Mouse (Mus musculus): ENCODE data around the gene Umps. TPM values are rescaled to one million over a fixed set of nuclear protein-coding genes. Genes with fewer than 3 reads are reported as not detected.

Umps gene
- polyA plus RNA-seq (2015; fragmentation: Nextera tagmentation; extraction: Ambion mirVana): 16.7 and 18.6 TPM in 2 replicates

DNA sequence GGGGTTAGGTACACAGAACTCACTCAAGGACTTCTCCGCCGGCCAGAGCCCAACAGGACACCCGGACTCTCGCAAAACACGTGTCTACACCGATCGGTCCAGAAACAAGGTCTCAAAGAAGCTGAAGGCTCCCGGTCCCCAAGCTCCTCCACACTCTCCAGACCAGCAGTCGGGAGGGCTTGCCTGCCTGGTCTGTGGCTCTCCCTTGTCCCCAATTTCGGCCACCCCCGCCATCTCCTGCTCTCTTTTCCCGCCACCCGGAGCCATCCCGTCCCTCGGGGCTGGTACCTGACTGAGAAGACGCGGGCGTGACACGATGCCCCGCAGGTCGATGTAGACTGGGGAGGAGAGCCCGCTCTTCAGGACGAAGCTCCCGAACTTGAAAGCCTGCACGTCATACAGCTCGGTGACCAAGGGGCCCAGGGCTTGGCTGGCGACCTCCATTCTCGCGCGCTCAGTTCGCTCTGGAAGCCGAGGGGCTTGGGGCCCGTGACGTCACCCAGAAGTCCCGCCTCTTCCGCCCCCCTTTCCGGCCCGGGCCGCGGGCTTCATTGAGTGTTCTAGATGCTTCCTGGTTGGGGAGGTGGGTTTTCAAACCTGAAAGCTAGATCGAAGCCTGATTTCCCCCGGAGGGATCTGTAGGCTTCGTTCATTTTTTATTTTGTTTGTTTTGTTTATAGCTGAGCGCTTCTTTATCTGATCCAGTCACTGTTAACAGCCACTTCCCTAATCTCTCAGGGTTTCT lies at the start of gene Umps:
TSS of gene Umps (minus strand) at position 501 of the 745 bp plus-strand sequence.
- Histone ChIP-seq H3K27me3 (ENCODE audit: insufficient read depth, low read length) (no peaks in the 10 kb centered on the region), H3K27ac (ENCODE audit: low read depth) (peak within 1 kb of the TSS; percentile 73), H3K9ac (replicated peaks) (peak within 1 kb of the TSS; percentile 76), H3K9me3 (ENCODE audit: low read length) (no peaks in the 10 kb centered on the region), H3K4me3 (ENCODE audit: low read depth, low read length) (peak within 1 kb of the TSS; percentile 89), H3K4me1 (ENCODE audit: insufficient read depth) (peaks cover 15% of the 10 kb centered on the region), H3K36me3 (replicated peaks; ENCODE audit: insufficient read depth, low read length) (peaks cover 14% of the 10 kb centered on the region), H3K4me2 (ENCODE audit: low read depth, low read length) (peak within 1 kb of the TSS; percentile 91)
- peak; percentile 86 for ATAC-seq
- TF ChIP-seq EP300 (IDR thresholded peaks at IDR 0.05; ENCODE audit: low read depth): no peak
- TF ChIP-seq CTCF (IDR thresholded peaks at IDR 0.05; ENCODE audit: low read depth): no peak
- 1% methylated on average over 44 of the region's 44 CpGs for WGBS (ENCODE audit: insufficient replicate concordance)
- peak; percentile 86 for DNase-seq

DNA sequence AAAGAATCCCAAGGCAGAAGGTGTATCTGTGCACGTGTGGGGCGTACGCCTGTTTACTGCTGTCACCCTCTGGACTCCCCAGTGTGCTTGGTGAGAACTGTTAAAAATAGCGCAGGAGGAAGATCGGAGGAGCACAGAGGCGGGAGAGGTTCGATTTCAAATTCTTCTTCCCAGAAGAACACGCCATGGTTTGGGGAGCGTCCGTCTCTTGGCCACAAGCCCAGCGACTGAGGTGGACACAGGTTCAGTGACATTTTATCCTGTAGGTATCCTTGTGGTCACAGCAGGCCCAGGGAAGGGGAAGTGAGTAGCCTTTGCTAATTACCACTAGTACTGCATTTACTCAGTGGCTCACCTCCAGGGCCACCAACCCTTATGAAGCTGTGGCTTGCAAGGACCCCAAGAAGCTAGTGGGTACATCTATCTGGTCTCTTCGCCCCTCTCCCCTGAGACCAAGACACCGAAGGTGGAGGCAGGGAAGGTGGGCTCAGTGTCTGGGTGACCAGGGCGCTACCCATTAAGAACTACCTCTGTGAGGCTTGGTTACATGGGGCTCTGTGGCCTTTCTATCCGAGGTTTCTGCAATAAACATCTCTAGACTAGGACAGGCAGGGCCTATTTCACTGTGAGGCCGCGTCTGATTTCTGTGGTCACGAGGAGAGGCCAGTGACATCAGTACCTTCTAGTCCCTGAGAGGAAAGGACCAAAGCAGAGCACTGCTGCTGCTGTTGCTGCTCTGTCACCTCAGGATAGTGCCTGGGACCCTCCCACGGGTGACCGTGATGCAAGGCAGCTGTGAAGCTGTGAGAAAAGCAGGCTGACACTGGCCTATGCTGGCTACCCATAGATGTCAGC lies 45.4 kb upstream of the Umps start:
- H3K27ac ChIP-seq (ENCODE audit: low read depth): no peak overlapping the region
- no peaks in the 10 kb centered on the region for H3K4me1 ChIP-seq (ENCODE audit: insufficient read depth)
- H3K36me3 ChIP-seq (replicated peaks; ENCODE audit: insufficient read depth, low read length): no peaks in the 10 kb centered on the region
- no peak overlapping the region for H3K4me3 ChIP-seq (ENCODE audit: low read depth, low read length)
- 80% methylated on average over 20 of the region's 20 CpGs for WGBS (ENCODE audit: insufficient replicate concordance)
- H3K4me2 ChIP-seq (ENCODE audit: low read depth, low read length): no peak overlapping the region
- ATAC-seq (no peak), DNase-seq (no peak)
- H3K27me3 ChIP-seq (ENCODE audit: insufficient read depth, low read length): no peaks in the 10 kb centered on the region
- TF ChIP-seq EP300 (IDR thresholded peaks at IDR 0.05; ENCODE audit: low read depth) (no peak), CTCF (IDR thresholded peaks at IDR 0.05; ENCODE audit: low read depth) (no peak)
- no peaks in the 10 kb centered on the region for H3K9me3 ChIP-seq (ENCODE audit: low read length)
- no peak overlapping the region for H3K9ac ChIP-seq (replicated peaks)

GRCm38 (mm10) chr16:34009567-34009966 lies 42.7 kb upstream of the Umps start:
- ATAC-seq (no peak), DNase-seq (no peak)
- no peak overlapping the region for H3K4me3 ChIP-seq (ENCODE audit: low read depth, low read length)
- H3K36me3 ChIP-seq (replicated peaks; ENCODE audit: insufficient read depth, low read length): no peaks in the 10 kb centered on the region
- H3K9me3 ChIP-seq (ENCODE audit: low read length): no peaks in the 10 kb centered on the region
- no peak overlapping the region for H3K9ac ChIP-seq (replicated peaks)
- no peaks in the 10 kb centered on the region for H3K4me1 ChIP-seq (ENCODE audit: insufficient read depth)
- no peak for TF ChIP-seq EP300 (IDR thresholded peaks at IDR 0.05; ENCODE audit: low read depth)
- 0 out of 2 replicates have a peak, but pooled peaks have one; percentile 18 for TF ChIP-seq CTCF (IDR thresholded peaks at IDR 0.05; ENCODE audit: low read depth)
- H3K27me3 ChIP-seq (ENCODE audit: insufficient read depth, low read length): no peaks in the 10 kb centered on the region
- H3K4me2 ChIP-seq (ENCODE audit: low read depth, low read length): no peak overlapping the region
- 88% methylated on average over 2 of the region's 2 CpGs for WGBS (ENCODE audit: insufficient replicate concordance)
- H3K27ac ChIP-seq (ENCODE audit: low read depth): no peak overlapping the region

GRCm38 (mm10) chr16:34005986-34006385 lies 39.1 kb upstream of the Umps start:
- no peak overlapping the region for H3K4me2 ChIP-seq (ENCODE audit: low read depth, low read length)
- no peak for TF ChIP-seq EP300 (IDR thresholded peaks at IDR 0.05; ENCODE audit: low read depth)
- no peak for TF ChIP-seq CTCF (IDR thresholded peaks at IDR 0.05; ENCODE audit: low read depth)
- H3K4me1 ChIP-seq (ENCODE audit: insufficient read depth): no peaks in the 10 kb centered on the region
- no peak for ATAC-seq
- no peak overlapping the region for H3K9ac ChIP-seq (replicated peaks)
- WGBS (ENCODE audit: insufficient replicate concordance): 85% methylated on average over 3 of the region's 3 CpGs
- no peaks in the 10 kb centered on the region for H3K27me3 ChIP-seq (ENCODE audit: insufficient read depth, low read length)
- H3K4me3 ChIP-seq (ENCODE audit: low read depth, low read length): no peak overlapping the region
- H3K9me3 ChIP-seq (ENCODE audit: low read length): no peaks in the 10 kb centered on the region
- no peaks in the 10 kb centered on the region for H3K36me3 ChIP-seq (replicated peaks; ENCODE audit: insufficient read depth, low read length)
- no peak overlapping the region for H3K27ac ChIP-seq (ENCODE audit: low read depth)
- DNase-seq: no peak

DNA sequence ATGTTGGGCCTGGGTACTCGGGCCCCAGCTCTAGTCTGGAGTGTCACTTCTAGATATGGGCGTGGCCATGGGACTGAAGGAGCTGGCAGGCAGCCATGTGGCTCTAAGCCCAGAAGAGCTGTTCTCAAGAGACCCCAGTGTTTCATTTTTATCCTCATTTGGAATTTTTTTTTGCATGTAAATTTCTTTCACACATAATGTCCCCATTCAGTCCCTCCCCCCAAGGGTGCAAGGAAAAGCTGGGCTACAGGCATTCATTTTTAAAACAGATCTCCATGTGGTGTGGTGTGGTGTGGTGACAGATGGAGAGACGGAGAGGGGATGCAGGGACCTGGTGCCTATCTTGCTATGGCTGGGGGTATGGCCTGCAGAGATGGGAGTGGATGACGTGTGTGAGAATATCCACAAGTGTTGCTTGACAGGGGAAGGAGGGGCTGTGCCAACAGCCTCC lies 37.3 kb upstream of the Umps start:
- H3K27ac ChIP-seq (ENCODE audit: low read depth): no peak overlapping the region
- H3K4me3 ChIP-seq (ENCODE audit: low read depth, low read length): no peak overlapping the region
- no peaks in the 10 kb centered on the region for H3K9me3 ChIP-seq (ENCODE audit: low read length)
- no peaks in the 10 kb centered on the region for H3K4me1 ChIP-seq (ENCODE audit: insufficient read depth)
- no peak for TF ChIP-seq CTCF (IDR thresholded peaks at IDR 0.05; ENCODE audit: low read depth)
- no peak for TF ChIP-seq EP300 (IDR thresholded peaks at IDR 0.05; ENCODE audit: low read depth)
- no peaks in the 10 kb centered on the region for H3K36me3 ChIP-seq (replicated peaks; ENCODE audit: insufficient read depth, low read length)
- H3K9ac ChIP-seq (replicated peaks): no peak overlapping the region
- WGBS (ENCODE audit: insufficient replicate concordance): 43% methylated on average over 4 of the region's 4 CpGs
- no peak for DNase-seq
- H3K27me3 ChIP-seq (ENCODE audit: insufficient read depth, low read length): no peaks in the 10 kb centered on the region
- H3K4me2 ChIP-seq (ENCODE audit: low read depth, low read length): no peak overlapping the region
- ATAC-seq: no peak

DNA sequence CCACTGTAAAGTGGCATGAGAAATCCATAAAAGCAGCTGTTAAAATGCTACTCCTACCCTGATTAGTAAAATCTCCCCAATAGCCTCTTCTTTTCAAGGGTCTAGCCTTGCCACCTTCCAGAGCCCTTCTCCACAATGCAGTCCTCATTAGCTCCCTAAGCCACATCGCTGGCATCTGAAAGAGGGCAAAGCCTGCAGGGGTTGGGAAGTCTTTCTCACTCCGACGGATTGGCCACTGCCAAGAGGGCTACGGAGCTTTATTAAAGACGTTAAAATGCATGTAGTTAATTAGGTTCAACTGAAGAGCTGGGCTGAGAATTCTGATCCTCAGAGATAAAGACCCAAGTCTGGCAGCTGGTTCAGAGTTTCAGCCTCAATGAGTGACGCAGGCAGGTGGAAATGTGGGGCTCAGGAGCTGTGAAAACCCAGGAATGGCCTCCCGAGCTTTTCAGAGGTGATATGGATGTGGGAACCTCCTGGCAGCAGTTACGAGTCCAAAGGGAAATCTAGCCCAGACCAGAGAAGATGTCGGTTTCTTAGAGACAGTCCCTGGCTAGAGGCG lies 36.8 kb upstream of the Umps start:
- TF ChIP-seq EP300 (IDR thresholded peaks at IDR 0.05; ENCODE audit: low read depth): no peak
- TF ChIP-seq CTCF (IDR thresholded peaks at IDR 0.05; ENCODE audit: low read depth): no peak
- no peak overlapping the region for H3K4me3 ChIP-seq (ENCODE audit: low read depth, low read length)
- no peaks in the 10 kb centered on the region for H3K27me3 ChIP-seq (ENCODE audit: insufficient read depth, low read length)
- no peak for ATAC-seq
- H3K9me3 ChIP-seq (ENCODE audit: low read length): no peaks in the 10 kb centered on the region
- no peak overlapping the region for H3K4me2 ChIP-seq (ENCODE audit: low read depth, low read length)
- no peaks in the 10 kb centered on the region for H3K36me3 ChIP-seq (replicated peaks; ENCODE audit: insufficient read depth, low read length)
- 67% methylated on average over 10 of the region's 10 CpGs for WGBS (ENCODE audit: insufficient replicate concordance)
- H3K27ac ChIP-seq (ENCODE audit: low read depth): no peak overlapping the region
- no peaks in the 10 kb centered on the region for H3K4me1 ChIP-seq (ENCODE audit: insufficient read depth)
- no peak overlapping the region for H3K9ac ChIP-seq (replicated peaks)
- no peak for DNase-seq
